Mouse (Mus musculus): ENCODE measurements around the gene Fam155a. TPM values are rescaled to one million over a fixed set of nuclear protein-coding genes. Genes with fewer than 3 reads are reported as not detected.

Fam155a gene
- total RNA-seq (2023), result not detected

GRCm38 (mm10) chr8:9770999-9771605 is at the start of gene Fam155a:
Gene Fam155a (minus strand): TSS chr8:9771161.

Other genes with a start within 250 kb of the Fam155a start
- not detected for gene Gm10217, start 93.1 kb upstream of the Fam155a start, total RNA-seq (2023)
- gene Lig4, start 206.5 kb upstream of the Fam155a start, total RNA-seq (2023), result 4.6 TPM
- 15.1 TPM for gene Abhd13, start 206.5 kb upstream of the Fam155a start, total RNA-seq (2023)
- 1.3 TPM for gene Tnfsf13b, start 235.3 kb upstream of the Fam155a start, total RNA-seq (2023)